Mouse (Mus musculus) liver, embryonic 14.5 days (tissue): Measurements from ENCODE around the gene Cers2.

Experiments
- CTCF ChIP-seq: IDR thresholded peaks from 2 replicates; pipeline ENCODE4 v1.5.1; 2016; ENCODE audit warnings: antibody characterized with exemption, low read depth, control low read depth
- EP300 ChIP-seq: IDR thresholded peaks from 2 replicates; pipeline ENCODE4 v1.6.1; 2016; ENCODE audit warnings: antibody characterized with exemption, low read depth

DNA sequence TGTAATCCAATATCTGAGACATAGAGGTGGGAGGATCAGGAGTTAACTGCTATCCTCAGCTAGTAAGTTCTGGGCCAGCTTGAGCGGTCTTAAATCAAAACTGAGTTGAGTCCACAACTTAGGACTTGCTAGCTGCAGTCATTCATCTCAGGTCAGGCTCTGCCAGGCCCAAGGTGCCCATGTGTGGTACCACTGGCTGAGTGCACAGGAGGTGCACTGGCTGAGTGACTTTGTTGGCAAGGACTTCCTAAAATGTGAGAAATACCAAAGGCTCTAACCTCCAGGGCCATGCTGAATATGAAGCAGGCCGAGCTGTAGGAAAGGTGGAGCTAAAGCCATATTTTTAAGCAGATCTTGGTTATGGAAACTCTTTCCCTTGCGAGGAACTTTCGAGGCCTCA lies 22.8 kb downstream of the Cers2 start:
- TF ChIP-seq CTCF = no peak
- TF ChIP-seq EP300 = no peak
